Mouse (Mus musculus) thymus, adult 2 months (tissue): Measurements from ENCODE around the gene Odf3l1.

Experiments
- CTCF ChIP-seq: fragments of 200-500 bp; IDR thresholded peaks from 2 replicates; pipeline ENCODE4 v1.5.1; 2012; ENCODE audit warnings: mild to moderate bottlenecking, control low read depth, low read length, moderate library complexity, borderline replicate concordance; ENCODE audit not compliant: control insufficient read depth, poor library complexity, insufficient read depth; ENCODE audit errors: extremely low read depth
- POLR2A ChIP-seq: fragments of 200-500 bp; IDR thresholded peaks from 2 replicates; pipeline ENCODE4 v1.6.1; 2012; ENCODE audit warnings: mild to moderate bottlenecking, low read length, control low read depth, moderate library complexity; ENCODE audit not compliant: control insufficient read depth, poor library complexity, insufficient read depth; ENCODE audit errors: extremely low read depth

DNA sequence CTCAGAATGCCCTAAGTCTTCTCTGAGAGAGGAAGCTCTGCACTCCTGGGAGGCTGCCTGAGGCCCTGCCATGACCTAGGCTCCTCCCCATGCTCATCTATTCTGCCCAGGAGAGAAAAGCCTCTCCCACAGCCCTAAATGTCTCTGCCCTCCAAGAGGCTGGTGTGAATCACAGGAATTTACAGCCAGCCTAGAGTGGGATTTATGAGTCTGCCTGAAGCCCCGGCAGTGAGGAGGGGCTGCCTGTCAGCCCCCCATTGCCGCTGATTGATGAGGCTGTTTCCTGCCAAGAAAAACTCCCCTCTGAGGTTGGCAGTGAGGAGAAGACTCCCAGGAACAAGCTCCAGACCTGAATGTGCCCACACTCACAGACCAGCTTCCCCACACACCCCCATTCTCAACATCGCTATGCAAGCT lies 22.2 kb downstream of the Odf3l1 start:
- no peak for TF ChIP-seq CTCF
- TF ChIP-seq POLR2A, result no peak
